Mouse (Mus musculus): ENCODE measurements at regions not wholly inside any gene's neighbourhood (a gene's known extent, or its start where the extent isn't known, plus 50 kb on each side); places are given as distances from the start of the nearest gene placed in this dataset.

DNA sequence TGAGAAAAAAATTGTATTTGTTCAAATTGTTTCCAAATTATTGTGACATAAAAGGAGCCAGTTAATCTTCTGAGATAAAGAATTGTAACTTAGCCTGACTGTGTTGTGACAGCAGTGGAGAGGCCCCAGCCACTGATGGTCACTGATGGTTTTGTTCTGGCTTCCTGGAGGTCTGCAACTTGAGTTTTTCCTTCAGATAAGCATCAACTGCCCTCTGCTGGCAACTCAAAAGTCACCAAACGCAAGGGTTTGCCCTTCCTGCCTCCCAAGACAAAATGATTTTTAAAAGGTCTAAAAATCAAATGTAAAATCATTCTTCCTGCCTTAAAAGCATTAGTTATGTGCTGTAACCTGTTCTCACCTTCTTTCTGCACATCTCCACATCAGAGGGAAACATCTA is 382.6 kb downstream of the 9430069I07Rik start:
- TF ChIP-seq POLR2A (IDR thresholded peaks at IDR 0.05; ENCODE audit: extremely low read depth, insufficient read depth, low read length) (no peak), CTCF (IDR thresholded peaks at IDR 0.05; ENCODE audit: low read depth, low read length) (no peak)
- H3K4me1 ChIP-seq (ENCODE audit: control insufficient read depth, insufficient read depth, low read length) = no peaks in the 10 kb centered on the region
- H3K27me3 ChIP-seq (ENCODE audit: control insufficient read depth, insufficient read depth, low read length) = no peaks in the 10 kb centered on the region
- no peak overlapping the region for H3K9ac ChIP-seq (ENCODE audit: low read depth, low read length)
- DNase-seq (ENCODE audit: extremely low read depth, low read depth, low spot score) = no peak
- no peak overlapping the region for H3K4me3 ChIP-seq (ENCODE audit: insufficient read depth, low read depth, low read length)
- H3K36me3 ChIP-seq (ENCODE audit: control insufficient read depth, insufficient read depth, low read length) = no peaks in the 10 kb centered on the region
- no peak overlapping the region for H3K27ac ChIP-seq (replicated peaks; ENCODE audit: insufficient read depth, low read depth, low read length)
- 37% methylated on average over 1 of the region's 1 CpGs for WGBS
- H3K79me2 ChIP-seq (ENCODE audit: control insufficient read depth, insufficient read depth, low read length) = no peaks in the 10 kb centered on the region

DNA sequence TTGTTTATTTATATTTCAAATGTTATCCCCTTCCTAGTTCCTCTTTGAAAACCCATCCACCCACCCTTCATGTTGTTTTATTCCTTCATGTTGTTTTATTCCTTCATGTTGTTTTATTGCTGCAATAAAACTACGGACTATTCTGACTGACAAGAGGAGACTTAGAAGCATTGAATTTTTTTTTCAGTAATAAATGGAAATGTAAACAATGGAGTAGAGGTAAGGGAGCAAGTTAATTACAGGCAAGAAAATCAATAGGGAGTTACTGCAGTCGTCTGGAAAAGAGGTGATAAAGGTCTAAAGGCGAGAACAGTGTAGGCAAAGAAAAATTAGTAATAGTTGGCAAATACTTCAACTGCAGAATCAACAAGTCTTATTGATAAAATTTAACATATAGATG is 384.2 kb downstream of the 9430069I07Rik start:
- H3K27me3 ChIP-seq (ENCODE audit: control insufficient read depth, insufficient read depth, low read length) = no peaks in the 10 kb centered on the region
- DNase-seq (ENCODE audit: extremely low read depth, low read depth, low spot score) = no peak
- no peak overlapping the region for H3K27ac ChIP-seq (replicated peaks; ENCODE audit: insufficient read depth, low read depth, low read length)
- 50% methylated on average over 3 of the region's 3 CpGs for WGBS
- no peaks in the 10 kb centered on the region for H3K4me1 ChIP-seq (ENCODE audit: control insufficient read depth, insufficient read depth, low read length)
- no peak for TF ChIP-seq POLR2A (IDR thresholded peaks at IDR 0.05; ENCODE audit: extremely low read depth, insufficient read depth, low read length)
- no peak for TF ChIP-seq CTCF (IDR thresholded peaks at IDR 0.05; ENCODE audit: low read depth, low read length)
- H3K9ac ChIP-seq (ENCODE audit: low read depth, low read length) = no peak overlapping the region
- H3K4me3 ChIP-seq (ENCODE audit: insufficient read depth, low read depth, low read length) = no peak overlapping the region
- no peaks in the 10 kb centered on the region for H3K79me2 ChIP-seq (ENCODE audit: control insufficient read depth, insufficient read depth, low read length)
- H3K36me3 ChIP-seq (ENCODE audit: control insufficient read depth, insufficient read depth, low read length) = no peaks in the 10 kb centered on the region

DNA sequence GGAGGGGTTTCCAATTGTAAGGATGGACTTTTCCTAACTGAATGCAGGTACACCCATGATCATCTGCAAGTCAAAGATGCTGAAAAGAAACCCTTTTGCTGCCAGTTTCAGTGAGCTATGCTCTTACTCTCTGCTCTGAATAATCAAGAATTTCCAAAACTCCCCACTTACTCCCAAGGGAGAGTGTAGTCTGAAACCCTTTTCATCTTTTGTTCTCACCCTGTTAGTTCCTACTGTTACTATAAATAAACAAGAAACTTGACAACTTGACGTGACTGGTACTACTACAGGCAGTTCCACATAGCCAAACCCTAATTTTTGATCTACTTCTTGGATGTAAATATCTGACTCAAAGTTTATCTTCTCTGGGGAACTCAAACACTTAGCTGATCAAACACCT is 388.3 kb downstream of the 9430069I07Rik start:
- 31% methylated on average over 1 of the region's 1 CpGs for WGBS
- TF ChIP-seq POLR2A (IDR thresholded peaks at IDR 0.05; ENCODE audit: extremely low read depth, insufficient read depth, low read length) (no peak), CTCF (IDR thresholded peaks at IDR 0.05; ENCODE audit: low read depth, low read length) (no peak)

DNA sequence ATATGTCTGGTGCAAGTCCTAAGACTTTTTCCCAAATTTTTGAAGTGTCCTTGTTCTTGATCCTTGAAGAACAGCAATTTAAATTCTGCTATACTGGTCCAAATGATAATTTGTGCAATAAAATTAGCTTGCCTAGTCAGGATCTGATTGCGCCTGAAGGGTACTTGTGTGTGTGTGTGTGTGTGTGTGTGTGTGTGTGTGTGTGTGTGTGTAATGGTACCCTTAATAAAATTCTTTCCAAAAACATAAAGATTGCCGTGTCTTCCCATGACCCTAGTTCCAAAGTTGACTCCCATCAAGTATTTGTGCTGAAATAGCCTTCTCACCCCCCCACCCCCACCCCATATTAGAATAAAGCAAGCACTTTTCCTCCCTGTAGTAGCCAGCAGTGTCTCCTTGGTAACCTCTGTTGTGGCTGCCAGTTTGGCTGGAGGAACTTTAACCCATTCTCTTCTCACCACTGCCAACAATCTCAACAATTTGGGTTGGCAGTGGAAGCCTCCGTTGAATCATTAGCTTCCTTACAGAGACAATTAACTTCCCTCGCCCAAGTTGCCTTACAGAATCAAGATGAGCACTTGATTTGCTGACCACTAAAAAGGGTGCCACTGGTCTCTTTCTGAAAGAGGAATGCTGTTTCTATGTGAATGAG is 422.5 kb downstream of the 9430069I07Rik start:
- no peak for DNase-seq (ENCODE audit: extremely low read depth, low read depth, low spot score)
- no peak overlapping the region for H3K9ac ChIP-seq (ENCODE audit: low read depth, low read length)
- 82% methylated on average over 4 of the region's 4 CpGs for WGBS

More for the DNA sequence above, 388.3 kb downstream of the 9430069I07Rik start:
- H3K27ac ChIP-seq (replicated peaks; ENCODE audit: insufficient read depth, low read depth, low read length) = no peak overlapping the region
- no peak overlapping the region for H3K9ac ChIP-seq (ENCODE audit: low read depth, low read length)
- no peak overlapping the region for H3K4me3 ChIP-seq (ENCODE audit: insufficient read depth, low read depth, low read length)
- no peaks in the 10 kb centered on the region for H3K36me3 ChIP-seq (ENCODE audit: control insufficient read depth, insufficient read depth, low read length)
- H3K27me3 ChIP-seq (ENCODE audit: control insufficient read depth, insufficient read depth, low read length) = no peaks in the 10 kb centered on the region
- no peaks in the 10 kb centered on the region for H3K4me1 ChIP-seq (ENCODE audit: control insufficient read depth, insufficient read depth, low read length)
- no peaks in the 10 kb centered on the region for H3K79me2 ChIP-seq (ENCODE audit: control insufficient read depth, insufficient read depth, low read length)
- DNase-seq (ENCODE audit: extremely low read depth, low read depth, low spot score) = no peak

DNA sequence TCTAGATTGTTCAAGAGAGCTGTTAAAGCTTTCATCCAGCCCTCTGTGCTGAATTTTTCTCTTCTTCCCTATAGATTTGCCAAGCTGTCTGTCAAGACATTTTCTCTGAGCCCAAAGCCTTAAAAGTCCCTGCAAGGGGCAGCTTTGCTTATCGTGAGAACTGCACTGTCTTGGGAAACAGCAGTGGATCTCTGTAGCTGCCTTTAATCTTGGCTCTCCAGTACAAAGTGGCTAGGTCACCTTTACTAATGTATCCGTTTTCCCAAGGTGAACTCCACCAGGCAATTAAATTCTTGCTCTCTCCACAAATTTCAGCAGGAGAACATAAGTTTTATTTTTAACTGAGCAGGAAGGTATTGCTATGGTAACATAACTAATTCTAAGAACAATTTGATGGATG is 431.2 kb downstream of the 9430069I07Rik start:
- no peaks in the 10 kb centered on the region for H3K79me2 ChIP-seq (ENCODE audit: control insufficient read depth, insufficient read depth, low read length)
- H3K27ac ChIP-seq (replicated peaks; ENCODE audit: insufficient read depth, low read depth, low read length) = no peak overlapping the region
- H3K4me3 ChIP-seq (ENCODE audit: insufficient read depth, low read depth, low read length) = no peak overlapping the region
- DNase-seq (ENCODE audit: extremely low read depth, low read depth, low spot score) = no peak
- WGBS = 65% methylated on average over 2 of the region's 2 CpGs
- no peak for TF ChIP-seq POLR2A (IDR thresholded peaks at IDR 0.05; ENCODE audit: extremely low read depth, insufficient read depth, low read length)
- TF ChIP-seq CTCF (IDR thresholded peaks at IDR 0.05; ENCODE audit: low read depth, low read length) = no peak
- no peaks in the 10 kb centered on the region for H3K36me3 ChIP-seq (ENCODE audit: control insufficient read depth, insufficient read depth, low read length)
- H3K9ac ChIP-seq (ENCODE audit: low read depth, low read length) = no peak overlapping the region
- H3K4me1 ChIP-seq (ENCODE audit: control insufficient read depth, insufficient read depth, low read length) = no peaks in the 10 kb centered on the region
- no peaks in the 10 kb centered on the region for H3K27me3 ChIP-seq (ENCODE audit: control insufficient read depth, insufficient read depth, low read length)

More for the DNA sequence above, 422.5 kb downstream of the 9430069I07Rik start:
- no peaks in the 10 kb centered on the region for H3K79me2 ChIP-seq (ENCODE audit: control insufficient read depth, insufficient read depth, low read length)
- TF ChIP-seq CTCF (IDR thresholded peaks at IDR 0.05; ENCODE audit: low read depth, low read length) (no peak), POLR2A (IDR thresholded peaks at IDR 0.05; ENCODE audit: extremely low read depth, insufficient read depth, low read length) (no peak)
- no peaks in the 10 kb centered on the region for H3K36me3 ChIP-seq (ENCODE audit: control insufficient read depth, insufficient read depth, low read length)
- H3K27ac ChIP-seq (replicated peaks; ENCODE audit: insufficient read depth, low read depth, low read length) = no peak overlapping the region
- no peaks in the 10 kb centered on the region for H3K27me3 ChIP-seq (ENCODE audit: control insufficient read depth, insufficient read depth, low read length)
- no peak overlapping the region for H3K4me3 ChIP-seq (ENCODE audit: insufficient read depth, low read depth, low read length)
- H3K4me1 ChIP-seq (ENCODE audit: control insufficient read depth, insufficient read depth, low read length) = no peaks in the 10 kb centered on the region

DNA sequence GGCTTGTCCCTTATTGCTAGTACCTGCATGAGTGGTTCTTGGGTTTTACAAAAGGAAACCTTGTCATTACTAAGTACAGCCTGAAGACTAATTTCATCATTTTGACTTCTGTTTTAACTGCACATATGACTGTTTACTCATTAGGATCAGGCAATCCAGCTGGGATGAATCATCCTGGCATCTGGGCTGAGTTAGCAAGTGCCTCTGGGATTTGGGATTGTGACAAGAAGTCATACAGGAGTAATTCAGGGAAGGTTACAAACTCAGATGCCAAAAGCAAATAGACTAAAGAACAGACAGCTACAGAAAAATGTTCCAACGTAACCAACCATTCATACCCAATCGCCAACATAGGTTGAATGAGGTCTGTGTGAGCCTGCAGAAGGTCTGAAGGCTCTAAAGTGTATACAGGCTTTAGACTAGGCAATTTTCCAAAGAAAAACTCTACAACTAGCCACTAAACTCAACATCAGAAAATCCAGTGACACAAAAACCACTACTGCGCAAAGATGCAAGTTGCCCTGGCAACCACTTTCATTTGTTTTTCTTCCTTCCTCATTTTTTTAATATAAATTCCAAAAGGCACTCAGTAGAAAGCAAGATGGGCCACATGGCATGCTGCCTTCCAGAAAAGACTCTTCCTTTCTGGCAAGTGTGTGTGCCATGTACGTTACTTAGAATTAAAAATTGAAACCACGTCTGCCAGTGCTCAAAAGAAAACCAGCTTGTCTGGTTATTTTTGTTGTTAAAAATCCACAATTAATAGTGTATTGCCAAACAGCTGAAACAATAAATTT is 433.4 kb downstream of the 9430069I07Rik start:
- TF ChIP-seq CTCF (IDR thresholded peaks at IDR 0.05; ENCODE audit: low read depth, low read length) = no peak
- no peak for TF ChIP-seq POLR2A (IDR thresholded peaks at IDR 0.05; ENCODE audit: extremely low read depth, insufficient read depth, low read length)
- Histone ChIP-seq H3K36me3 (ENCODE audit: control insufficient read depth, insufficient read depth, low read length) (no peaks in the 10 kb centered on the region), H3K27ac (replicated peaks; ENCODE audit: insufficient read depth, low read depth, low read length) (no peak overlapping the region), H3K4me3 (ENCODE audit: insufficient read depth, low read depth, low read length) (no peak overlapping the region), H3K27me3 (ENCODE audit: control insufficient read depth, insufficient read depth, low read length) (no peaks in the 10 kb centered on the region), H3K4me1 (ENCODE audit: control insufficient read depth, insufficient read depth, low read length) (no peaks in the 10 kb centered on the region), H3K79me2 (ENCODE audit: control insufficient read depth, insufficient read depth, low read length) (no peaks in the 10 kb centered on the region), H3K9ac (ENCODE audit: low read depth, low read length) (no peak overlapping the region)
- DNase-seq (ENCODE audit: extremely low read depth, low read depth, low spot score) = no peak
- WGBS = 78% methylated on average over 5 of the region's 5 CpGs
